Mouse (Mus musculus): Measurements from ENCODE around the gene Mr1. TPM values are rescaled to one million over a fixed set of nuclear protein-coding genes. Genes with fewer than 3 reads are reported as not detected.

The Mr1 gene
- 6.9 and 10.6 TPM in 2 replicates for total RNA-seq (2017)

DNA sequence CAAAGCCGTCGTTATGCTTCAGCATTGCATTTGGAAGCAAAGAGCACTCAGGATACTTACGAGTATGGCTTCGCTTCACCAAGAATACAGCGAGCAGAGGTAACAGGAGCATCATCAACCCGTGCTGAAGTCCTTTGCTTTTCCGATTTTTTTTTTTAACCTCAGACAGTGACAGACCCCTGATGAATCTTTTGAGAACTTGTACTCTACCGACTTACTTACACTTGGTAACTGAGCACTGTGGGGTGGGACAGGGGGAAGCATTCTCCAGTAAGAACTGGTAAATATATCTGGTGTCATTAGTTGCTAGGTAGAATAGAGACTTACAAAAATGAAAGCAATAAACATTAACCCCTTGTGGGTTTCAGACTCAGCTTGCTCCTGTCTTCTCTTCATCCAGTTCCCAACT lies at the start of gene Mr1:
Gene Mr1 (minus strand): TSS at position 243 of the 409 bp plus-strand sequence.
- peak; percentile 87 for ATAC-seq (replicated peaks; ENCODE audit: low read depth, poor library complexity, severe bottlenecking)

DNA sequence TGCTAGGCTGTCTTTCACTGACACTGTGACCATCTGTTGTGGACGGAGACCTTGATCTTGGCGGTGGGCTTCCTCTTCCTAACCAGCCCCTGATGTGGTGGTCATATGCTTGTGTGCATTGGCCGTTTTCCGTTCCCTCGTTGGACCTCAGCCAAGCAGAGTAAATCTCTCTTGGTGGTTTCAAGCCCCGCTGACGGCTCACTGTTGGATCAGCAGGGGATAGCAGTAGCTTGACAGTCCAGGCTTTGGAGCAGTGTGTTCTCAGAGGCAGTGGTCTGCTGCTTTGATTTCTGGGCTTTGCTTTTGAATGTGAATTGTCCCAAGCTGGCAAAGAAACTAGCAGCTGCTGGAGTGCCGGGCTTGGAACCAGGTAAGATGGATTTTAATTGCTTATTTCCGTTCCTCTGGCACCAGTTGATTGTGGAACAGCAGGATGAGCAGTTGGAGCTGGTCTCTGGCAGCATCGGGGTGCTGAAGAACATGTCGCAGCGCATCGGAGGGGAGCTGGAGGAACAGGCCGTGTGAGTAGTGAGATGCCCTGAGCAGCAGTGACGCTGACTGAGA lies 46.3 kb upstream of the Mr1 start:
- ATAC-seq (replicated peaks; ENCODE audit: low read depth, poor library complexity, severe bottlenecking) = peak; percentile 72

DNA sequence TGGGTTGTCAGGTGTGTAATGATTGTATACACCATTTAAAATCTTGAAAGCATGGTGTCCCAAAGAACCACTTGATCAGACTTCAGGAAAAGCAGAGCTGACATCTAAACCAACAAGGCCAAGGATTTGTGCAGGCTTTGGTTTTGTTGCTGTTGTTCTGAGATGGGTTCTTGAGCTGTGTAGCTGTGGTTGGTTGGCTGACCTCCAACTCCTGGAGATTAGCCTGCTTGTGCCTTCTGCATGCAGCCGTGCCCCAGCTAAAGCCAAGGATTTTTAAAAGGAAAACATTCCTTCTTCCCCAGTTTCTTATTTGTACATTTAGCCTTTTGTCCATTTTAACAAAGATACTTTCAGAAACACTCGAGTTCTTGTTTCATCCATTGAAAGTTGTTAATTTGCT lies 45.1 kb upstream of the Mr1 start:
- no peak for ATAC-seq (replicated peaks; ENCODE audit: low read depth, poor library complexity, severe bottlenecking)

DNA sequence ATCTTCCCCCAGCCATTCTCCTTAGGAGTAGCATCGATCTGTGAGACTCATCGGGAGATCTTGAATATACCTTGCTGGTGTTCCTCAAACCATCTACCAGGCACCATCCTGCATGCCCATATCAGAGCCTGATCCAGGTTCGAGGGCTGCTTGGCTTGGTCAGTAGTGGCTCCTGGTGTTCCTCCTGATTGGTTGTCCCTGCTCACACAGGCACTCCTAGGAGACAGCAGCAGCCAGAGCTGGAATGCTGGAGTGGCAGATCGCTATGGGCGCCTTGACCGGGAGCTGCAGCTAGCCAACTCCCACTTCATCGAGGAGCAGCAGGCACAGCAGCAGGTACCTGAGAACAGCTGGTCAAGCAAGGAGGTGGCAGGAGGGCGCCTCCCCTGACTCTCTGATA lies 44.6 kb upstream of the Mr1 start:
- no peak for ATAC-seq (replicated peaks; ENCODE audit: low read depth, poor library complexity, severe bottlenecking)

DNA sequence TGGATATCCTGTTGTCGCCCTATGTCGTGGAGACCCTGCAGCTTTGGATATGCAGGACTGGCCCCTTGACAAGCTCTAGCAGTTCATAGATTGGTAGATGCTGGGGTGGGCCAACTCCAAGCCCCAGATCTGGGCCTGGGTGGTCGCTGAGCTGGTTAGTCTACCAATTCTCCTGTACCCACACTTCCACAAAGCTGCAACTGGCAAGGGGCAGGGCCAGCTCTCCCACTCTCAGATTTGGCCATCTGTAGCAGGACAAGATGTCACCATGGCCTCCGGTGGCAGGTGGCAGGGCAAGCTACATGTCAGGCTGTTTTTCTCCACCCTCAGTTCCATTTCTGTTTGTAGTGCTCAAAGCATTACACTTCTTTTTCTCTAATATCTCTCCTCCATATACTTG lies 42.0 kb upstream of the Mr1 start:
- ATAC-seq (replicated peaks; ENCODE audit: low read depth, poor library complexity, severe bottlenecking) = no peak

DNA sequence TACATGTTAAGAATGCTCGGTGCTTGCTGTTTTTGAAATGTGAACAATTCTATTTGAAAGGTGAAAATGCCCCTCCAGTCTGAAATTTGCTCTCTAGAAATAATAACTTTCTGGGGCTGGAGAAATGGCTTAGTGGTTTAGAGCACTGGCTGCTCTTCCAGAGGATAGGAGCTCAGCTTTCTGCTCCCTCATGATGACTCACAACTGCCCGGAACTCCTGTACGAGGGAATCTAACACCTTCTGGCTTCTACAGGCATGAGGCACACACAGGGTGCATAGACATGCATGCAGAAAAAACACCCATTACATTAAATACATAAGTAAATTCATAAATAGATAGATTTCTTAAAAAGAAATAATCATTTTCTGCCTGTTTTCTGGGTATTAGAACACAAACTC lies 37.6 kb upstream of the Mr1 start:
- ATAC-seq (replicated peaks; ENCODE audit: low read depth, poor library complexity, severe bottlenecking) = no peak

DNA sequence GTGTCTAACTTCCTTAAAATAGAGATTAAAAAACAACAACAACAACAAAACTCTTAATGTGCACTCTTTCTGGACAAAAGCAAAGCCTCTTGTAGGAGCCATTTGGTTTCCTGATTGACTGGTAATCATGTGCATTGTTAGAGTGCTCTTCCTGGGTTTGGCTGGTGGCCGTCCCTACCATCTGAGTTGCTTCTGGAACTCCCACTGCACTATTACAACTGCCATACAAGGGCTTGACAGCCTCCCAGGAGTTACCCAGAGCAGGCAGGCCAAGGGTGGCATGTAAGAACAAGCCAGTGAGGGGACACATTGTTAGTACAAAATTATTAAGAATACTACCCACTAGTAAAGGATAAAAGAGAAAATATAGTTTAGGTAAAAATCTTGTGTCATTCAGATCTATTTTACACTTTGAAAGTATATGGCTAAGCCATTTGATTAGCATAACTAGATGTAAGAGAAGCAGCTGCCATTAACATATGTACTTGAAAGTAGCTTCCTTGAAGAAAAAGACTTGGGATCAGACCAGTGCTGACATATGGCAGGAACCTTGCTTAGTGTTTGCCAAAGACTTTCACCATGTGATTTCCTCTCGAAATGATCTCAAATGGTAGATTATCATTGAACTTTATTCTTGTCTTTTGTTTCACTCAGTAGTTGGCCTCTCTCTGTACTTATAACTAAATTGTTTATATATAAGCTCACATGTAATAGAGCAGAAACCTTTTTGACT lies 31.7 kb upstream of the Mr1 start:
- ATAC-seq (replicated peaks; ENCODE audit: low read depth, poor library complexity, severe bottlenecking) = no peak

DNA sequence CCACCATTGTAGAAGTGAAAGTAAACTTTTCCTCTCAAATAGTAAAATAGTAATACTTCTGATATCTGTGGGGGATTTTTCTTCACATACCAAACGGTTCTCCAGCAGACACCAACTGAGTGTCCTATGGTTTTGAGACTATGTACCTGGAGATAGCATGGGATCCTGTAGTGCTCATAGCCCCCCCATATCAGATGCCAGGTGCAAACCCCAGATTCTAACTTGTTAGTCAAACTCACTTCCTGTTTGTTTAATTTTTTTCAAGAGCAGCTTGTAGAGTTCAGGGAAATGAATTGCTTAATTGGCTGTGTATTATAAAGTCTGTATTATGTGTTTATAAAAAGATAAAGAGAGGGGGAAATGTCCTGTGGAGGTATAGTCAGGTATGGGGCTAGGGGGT lies 27.8 kb upstream of the Mr1 start:
- no peak for ATAC-seq (replicated peaks; ENCODE audit: low read depth, poor library complexity, severe bottlenecking)

DNA sequence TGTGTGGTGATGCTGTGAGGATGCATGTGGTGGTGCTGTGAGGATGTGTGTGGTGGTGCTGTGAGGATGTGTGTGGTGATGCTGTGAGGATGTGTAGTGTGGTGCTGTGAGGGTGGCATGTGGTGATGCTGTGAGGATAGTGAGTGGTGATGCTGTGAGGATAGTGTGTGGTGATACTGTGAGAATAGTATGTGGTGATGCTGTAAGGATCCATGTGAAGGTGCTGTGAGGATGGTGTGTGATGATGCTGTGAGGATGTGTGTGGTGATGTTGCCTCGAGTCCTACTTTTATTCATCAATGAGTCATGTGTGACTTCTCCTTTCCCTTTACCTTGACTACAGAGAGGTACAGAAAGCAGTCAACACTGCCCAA lies 27.0 kb upstream of the Mr1 start:
- ATAC-seq (replicated peaks; ENCODE audit: low read depth, poor library complexity, severe bottlenecking) = 0 out of 2 replicates have a peak, but pooled peaks have one; percentile 26

DNA sequence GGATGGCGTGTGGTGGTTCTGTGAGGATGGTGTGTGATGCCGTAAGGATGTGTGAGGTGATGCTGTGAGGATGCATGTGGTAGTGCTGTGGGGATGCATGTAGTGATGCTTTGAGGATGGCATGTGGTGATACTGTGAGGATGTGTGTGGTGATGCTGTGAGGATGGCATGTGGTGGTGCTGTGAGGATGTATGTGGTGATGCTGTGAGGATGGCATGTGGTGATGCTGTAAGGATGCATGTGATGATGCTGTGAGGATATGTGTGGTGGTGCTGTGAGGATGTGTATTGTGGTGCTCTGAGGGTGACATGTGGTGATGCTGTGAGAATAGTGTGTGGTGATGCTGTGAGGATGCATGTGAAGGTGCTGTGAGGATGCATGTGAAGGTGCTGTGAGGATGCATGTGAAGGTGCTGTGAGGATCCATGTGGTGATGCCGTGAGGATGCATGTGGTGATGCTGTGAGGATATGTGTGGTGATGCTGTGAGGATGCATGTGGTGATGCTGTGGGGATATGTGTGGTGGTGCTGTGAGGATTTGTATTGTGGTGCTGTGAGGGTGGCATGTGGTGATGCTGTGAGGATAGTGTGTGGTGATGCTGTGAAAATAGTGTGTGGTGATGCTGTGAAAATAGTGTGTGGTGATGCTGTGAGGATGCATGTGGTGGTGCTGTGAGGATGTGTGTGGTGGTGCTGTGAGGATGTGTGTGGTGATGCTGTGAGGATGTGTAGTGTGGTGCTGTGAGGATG lies 26.5 kb upstream of the Mr1 start:
- ATAC-seq (replicated peaks; ENCODE audit: low read depth, poor library complexity, severe bottlenecking) = no peak

DNA sequence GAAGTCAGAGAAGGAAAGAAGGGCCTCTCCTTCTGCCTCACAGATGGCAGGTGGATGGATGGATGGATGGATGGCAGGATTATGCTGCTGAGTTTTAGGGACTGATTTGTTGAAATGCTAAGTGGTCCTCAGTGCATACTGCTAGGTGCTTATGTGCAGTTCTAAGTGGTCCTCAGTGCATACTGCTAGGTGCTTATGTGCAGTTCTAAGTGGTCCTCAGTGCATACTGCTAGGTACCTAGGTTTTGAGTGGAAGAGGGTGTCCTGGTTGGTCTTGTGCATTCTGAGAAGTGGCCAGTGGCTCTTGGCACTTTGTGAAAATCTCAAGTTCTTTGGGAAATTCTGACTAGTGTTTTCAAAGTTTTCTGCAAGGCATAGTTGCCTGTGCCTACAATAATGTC lies 23.3 kb upstream of the Mr1 start:
- ATAC-seq (replicated peaks; ENCODE audit: low read depth, poor library complexity, severe bottlenecking) = no peak

DNA sequence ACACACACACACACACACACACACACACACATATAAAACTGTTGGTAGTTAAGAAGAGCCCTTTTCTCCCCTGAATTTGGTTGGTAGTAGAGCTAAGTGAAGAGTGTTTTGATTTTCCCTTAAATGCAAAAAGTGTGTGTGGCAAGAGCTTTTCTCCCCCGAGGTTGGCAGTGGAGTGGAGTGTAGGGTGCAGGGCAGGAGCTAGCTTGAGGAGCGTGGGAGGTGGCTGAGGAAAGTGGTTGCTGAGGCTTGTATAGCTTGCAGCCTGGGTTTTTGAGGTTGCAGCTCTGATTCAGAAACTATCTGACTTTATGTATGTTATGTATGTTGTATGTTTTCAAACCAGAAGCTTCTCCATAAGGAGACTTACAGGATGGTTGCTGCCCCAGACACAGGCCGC lies 20.8 kb upstream of the Mr1 start:
- ATAC-seq (replicated peaks; ENCODE audit: low read depth, poor library complexity, severe bottlenecking) = no peak

DNA sequence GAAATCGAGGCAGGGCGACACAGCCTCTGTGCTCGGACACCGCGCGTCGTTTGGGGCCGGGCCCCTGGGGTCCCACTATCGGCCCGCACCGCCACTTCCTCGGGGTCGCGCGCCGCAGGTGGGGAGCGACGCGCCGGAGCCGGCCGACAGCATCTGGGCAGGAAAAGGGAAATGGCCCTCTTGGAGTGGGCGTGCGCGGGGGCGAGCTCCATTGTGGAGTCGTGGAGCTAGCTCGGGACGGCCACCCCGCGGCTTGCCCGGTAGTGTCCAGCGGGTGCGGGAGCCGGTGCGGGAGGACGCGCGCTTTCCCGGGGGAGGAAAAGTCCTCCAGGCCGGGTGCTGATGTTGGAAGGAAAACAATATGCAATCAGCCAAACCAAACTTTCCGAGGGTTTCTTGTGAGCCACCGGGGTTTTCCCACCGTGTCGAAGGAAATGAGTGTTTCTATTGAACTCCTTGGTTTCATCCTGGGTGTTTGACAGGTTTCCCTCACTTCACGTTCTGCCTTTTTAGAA lies 12.4 kb upstream of the Mr1 start:
- peak; percentile 52 for ATAC-seq (replicated peaks; ENCODE audit: low read depth, poor library complexity, severe bottlenecking)

DNA sequence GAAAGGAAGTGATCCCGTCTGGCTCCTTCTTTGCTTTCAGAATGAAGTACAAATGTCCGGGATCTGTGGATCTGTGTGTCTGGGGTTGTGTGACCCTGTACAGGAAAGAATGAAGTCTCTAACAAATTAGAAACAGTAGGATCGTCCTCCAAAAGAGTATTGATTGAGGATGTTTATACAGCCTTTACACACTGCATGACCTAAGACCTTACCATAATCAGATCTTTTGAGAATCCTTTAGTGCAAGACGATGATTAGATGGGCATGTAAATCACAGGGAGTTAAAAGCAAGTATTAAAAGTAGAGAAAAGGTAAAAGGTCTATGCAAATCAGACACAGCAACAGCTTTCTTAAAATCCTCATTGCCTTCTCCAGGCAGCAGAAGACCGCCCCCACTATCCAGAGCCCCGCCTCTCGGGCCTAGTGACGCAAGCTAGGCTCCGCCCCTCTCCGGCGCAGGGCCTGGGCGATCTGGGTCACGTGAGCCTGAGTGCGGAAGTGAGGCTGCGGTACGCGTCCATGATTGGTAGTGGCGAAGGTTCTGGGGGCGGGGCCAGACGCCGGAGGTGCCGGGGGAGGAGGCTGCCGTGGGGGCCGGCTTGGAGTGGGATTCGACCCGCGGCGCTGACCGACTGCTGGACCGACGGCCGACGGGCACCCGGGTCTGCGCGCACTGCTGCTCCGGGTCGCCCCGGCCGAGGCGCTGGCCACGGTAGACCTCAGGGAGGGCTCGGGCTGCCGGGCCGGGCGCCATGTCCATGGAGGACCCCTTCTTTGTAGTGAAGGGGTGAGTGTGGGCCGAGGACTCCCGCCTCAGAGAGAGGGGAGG lies 11.7 kb upstream of the Mr1 start, which contains the start of gene Stx6:
Gene Stx6 (plus strand): TSS at position 575 of the 829 bp plus-strand sequence.
- ATAC-seq (replicated peaks; ENCODE audit: low read depth, poor library complexity, severe bottlenecking) = peak; percentile 99

DNA sequence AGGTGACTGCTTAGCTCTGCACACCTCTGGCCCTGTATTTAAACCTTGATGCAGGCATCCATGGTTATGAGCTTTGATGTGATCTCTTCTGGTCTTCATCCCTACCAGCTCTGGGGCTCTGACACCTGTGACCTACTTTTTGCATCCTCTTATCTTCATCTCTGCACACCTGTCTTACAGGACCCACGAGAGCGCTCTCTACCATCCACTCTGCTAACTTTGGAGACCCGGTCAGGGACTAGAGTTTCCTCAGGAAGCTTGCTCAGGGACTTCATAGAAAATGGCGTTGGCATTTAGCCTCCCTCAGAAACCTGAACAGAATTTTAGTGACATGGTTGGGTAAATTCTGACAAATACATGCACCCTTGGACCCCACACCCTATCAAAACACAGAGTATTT lies 7.3 kb upstream of the Mr1 start:
- ATAC-seq (replicated peaks; ENCODE audit: low read depth, poor library complexity, severe bottlenecking) = no peak

DNA sequence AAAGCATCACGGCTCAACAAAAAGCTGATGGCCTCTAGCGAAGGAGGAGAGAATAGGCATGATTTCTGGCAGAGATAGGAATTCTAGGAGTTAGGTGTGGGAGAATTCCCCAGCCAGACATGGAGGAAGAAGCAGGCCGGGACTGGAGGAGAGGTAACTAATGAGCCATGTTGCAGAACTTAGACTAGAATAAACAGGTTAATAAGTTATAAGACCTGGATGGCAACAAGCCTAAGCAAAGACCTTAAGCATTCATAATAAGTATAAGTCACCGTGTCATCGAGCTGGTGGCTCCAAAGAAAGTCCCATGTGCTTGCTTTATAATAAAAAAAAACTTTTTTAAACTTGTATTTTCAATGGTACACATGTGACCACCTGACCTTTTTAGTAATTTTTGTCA lies 4.2 kb upstream of the Mr1 start:
- ATAC-seq (replicated peaks; ENCODE audit: low read depth, poor library complexity, severe bottlenecking) = no peak

DNA sequence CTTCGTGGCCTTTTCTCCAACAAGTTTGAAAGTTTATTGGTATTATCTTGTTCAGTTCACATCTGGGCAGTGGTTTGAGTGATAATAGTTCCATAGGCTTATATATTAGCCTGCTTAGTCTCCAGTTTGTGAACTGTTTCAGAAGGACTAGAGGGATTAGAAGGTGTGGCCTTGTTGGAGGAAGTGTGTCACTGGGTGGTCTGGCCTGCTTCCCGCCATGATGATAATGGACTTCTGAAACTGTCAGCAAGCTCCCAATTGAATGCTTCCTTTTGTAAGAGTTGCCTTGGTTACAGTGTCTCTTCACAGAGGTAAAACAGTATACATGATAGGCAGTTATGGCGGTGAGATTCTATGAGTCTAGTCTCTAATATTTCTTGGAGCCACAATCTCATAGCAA lies 2.8 kb upstream of the Mr1 start:
- no peak for ATAC-seq (replicated peaks; ENCODE audit: low read depth, poor library complexity, severe bottlenecking)

DNA sequence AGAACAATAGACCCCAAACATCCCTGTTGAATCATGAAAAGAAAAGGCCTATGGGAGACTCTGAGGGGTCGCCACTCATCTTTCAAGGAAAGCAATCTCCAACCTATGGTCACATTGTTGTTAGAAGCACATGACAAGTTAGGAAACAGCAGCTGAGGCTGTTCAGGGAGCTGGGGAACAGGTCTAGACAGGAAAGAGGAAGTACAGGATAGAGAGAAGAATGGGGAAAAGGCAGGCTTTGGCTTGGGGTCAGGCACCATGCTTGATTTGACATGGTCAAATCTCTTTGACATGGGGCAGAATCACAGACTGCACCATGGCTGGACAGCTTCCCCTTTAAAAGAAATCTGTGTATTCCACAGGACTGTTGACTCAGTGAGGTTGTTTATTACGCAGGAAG lies 614 bp upstream of the Mr1 start:
- peak; percentile 20; the same call in 1 of the 2 replicates for ATAC-seq (replicated peaks; ENCODE audit: low read depth, poor library complexity, severe bottlenecking)

DNA sequence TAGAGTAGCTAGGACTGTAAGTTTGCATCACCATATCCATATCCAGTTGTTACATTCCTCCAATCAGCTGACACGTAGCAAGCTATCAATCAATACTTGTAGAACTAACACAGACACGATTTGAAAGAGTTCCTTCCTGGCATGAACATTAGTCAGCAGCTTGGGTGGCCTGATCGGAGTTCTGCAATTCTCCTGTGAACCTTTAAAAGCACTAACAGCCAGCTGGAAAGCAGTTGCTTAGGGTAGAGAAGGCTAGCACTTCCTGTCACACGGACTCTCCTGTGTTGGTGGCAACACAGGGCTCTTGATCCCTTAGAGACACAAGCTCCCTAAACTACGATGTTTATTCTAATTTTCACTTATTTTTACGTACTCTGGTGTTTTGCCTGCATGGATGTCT lies 994 bp downstream of the Mr1 start:
- ATAC-seq (replicated peaks; ENCODE audit: low read depth, poor library complexity, severe bottlenecking) = peak; percentile 75

DNA sequence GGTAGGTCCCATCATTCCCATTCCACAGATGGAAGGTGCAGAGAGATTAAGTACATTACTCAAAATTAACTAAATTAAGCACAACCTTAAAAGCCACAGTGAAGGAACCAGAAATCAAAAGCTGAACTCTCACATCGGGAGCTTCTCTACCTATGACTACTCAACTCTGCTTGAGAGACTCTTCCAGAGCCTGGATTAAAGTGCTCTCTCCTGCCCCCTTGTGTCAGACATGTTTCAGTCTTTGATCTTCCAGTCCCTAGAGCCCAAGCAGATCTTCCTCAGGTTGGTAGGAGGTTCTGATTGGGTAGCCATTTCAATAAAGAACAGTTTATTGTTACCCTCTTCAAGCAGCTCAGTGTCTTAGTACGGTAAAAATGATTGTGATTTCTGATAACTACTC lies 6.5 kb downstream of the Mr1 start:
- peak; percentile 94 for ATAC-seq (replicated peaks; ENCODE audit: low read depth, poor library complexity, severe bottlenecking)

Measured in common myeloid progenitor, adult 5-6 weeks (primary cell).